Mouse (Mus musculus) heart, embryonic 14.5 days (tissue): ENCODE data around the gene 2310022B05Rik. TPM values are rescaled to one million over a fixed set of nuclear protein-coding genes. Genes with fewer than 3 reads are reported as not detected.
A peak's percentile ranks its signal among the peaks of the same experiment; 100 is the strongest.

Source experiments
- ATAC-seq: fragments of 200-750 bp; cut with Nextera tagmentation; 2 replicates; pipeline ENCODE4 v1.8.0; 2017; ENCODE audit warnings: low read depth, moderate TSS enrichment; ENCODE audit not compliant: insufficient number of reproducible peaks, insufficient read depth, low FRiP score
- H3K27ac ChIP-seq, 2 experiments: fragments of 200-500 bp in 1 of 2; fragments of 300-500 bp in 1 of 2; sonication (generic) in 1 of 2; replicated peaks in 1 of 2; 2 replicates each; pipeline ENCODE4 v1.5.1; 2012 to 2014; ENCODE audit warnings: low read depth in 2 of 2, low read length in 2 of 2, control low read depth in 1 of 2, mild to moderate bottlenecking in 1 of 2, mixed read lengths in 1 of 2; ENCODE audit not compliant: control insufficient read depth in 1 of 2, insufficient read depth in 1 of 2
- H3K27me3 ChIP-seq: fragments of 300-500 bp; sonication (generic); 2 replicates; pipeline ENCODE4 v1.6.1; 2014; ENCODE audit warnings: mild to moderate bottlenecking, low read length, control low read depth; ENCODE audit not compliant: control insufficient read depth, insufficient read depth
- H3K36me3 ChIP-seq: fragments of 300-500 bp; sonication (generic); 2 replicates; pipeline ENCODE4 v1.6.1; 2014; ENCODE audit warnings: mild to moderate bottlenecking, control low read depth, low read length, mixed read lengths; ENCODE audit not compliant: control insufficient read depth, insufficient read depth
- H3K4me1 ChIP-seq, 2 experiments: fragments of 200-500 bp in 1 of 2; fragments of 300-500 bp in 1 of 2; sonication (generic) in 1 of 2; 2 replicates each; pipeline ENCODE4 v1.6.1; 2012 to 2014; ENCODE audit warnings: low read length in 2 of 2, control low read depth in 1 of 2, mixed read lengths in 1 of 2; ENCODE audit not compliant: control insufficient read depth in 2 of 2, insufficient read depth in 2 of 2
- H3K4me2 ChIP-seq: fragments of 300-500 bp; sonication (generic); 2 replicates; pipeline ENCODE4 v1.6.1; 2014; ENCODE audit warnings: mild to moderate bottlenecking, low read length
- H3K4me3 ChIP-seq, 2 experiments: fragments of 200-500 bp in 1 of 2; fragments of 300-500 bp in 1 of 2; sonication (generic) in 1 of 2; 2 replicates each; pipeline ENCODE4 v1.5.1; 2012 to 2014; ENCODE audit warnings: low read length in 2 of 2, mild to moderate bottlenecking in 2 of 2, control low read depth in 1 of 2, low read depth in 1 of 2, moderate library complexity in 1 of 2; ENCODE audit not compliant: control insufficient read depth in 1 of 2, insufficient read depth in 1 of 2
- H3K9ac ChIP-seq: fragments of 300-500 bp; sonication (generic); 2 replicates; pipeline ENCODE4 v1.6.1; 2014; ENCODE audit warnings: mild to moderate bottlenecking, low read length
- H3K9me3 ChIP-seq: fragments of 300-500 bp; sonication (generic); 2 replicates; pipeline ENCODE4 v1.6.1; 2016; ENCODE audit warnings: low read length, control low read depth; ENCODE audit not compliant: control insufficient read depth
- WGBS: fragments of 180-500 bp; shearing (Covaris S2); extraction: QIAGEN DNeasy Blood & Tissue Kit; methylation state at CpG from one replicate; pipeline ENCODE4 v1.1.7; 2014; 5-methylcytosine and 5-hydroxymethylcytosine counted together
- polyA plus RNA-seq: library from polyadenylated mRNA; unstranded; fragments of >200 nt; fragmentation: Nextera tagmentation; extraction: Ambion mirVana; gene quantifications from 2 replicates; pipeline ENCODE4 v1.2.1, GENCODE M21; 2014

The 2310022B05Rik gene
- polyA plus RNA-seq, 1 experiment from 2014 or later, result 66.2 TPM

DNA sequence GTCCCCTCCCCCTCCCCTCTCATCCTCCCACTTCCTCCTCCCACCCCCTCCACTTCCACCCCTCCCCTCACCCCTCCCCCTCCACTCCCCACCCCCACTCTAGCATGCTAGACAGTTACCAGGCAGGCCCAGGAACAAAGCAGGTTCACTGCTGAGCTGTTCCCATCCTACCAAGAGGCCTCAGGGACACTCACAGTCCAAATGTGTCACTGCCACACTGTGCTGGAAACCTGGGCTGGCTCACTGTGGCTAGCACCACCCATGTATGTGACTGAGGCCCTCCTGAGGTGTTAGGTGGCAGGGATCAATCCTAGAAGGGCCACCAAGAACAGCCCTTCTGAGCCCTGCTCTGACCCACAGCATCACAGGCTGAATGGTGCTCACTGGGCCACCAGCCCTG lies 14.9 kb downstream of the 2310022B05Rik start:
- peaks cover 56 to 86% of the 10 kb centered on the region in 2 experiments for H3K4me1 ChIP-seq
- no peak overlapping the region for H3K4me2 ChIP-seq
- H3K9ac ChIP-seq, result peak overlapping the region; percentile 52; the same call in 1 of the 2 replicates
- H3K27me3 ChIP-seq, result no peaks in the 10 kb centered on the region
- H3K27ac ChIP-seq, result peak overlapping the region; percentile 20 to 65; a peak in 3 of 4 replicates
- peaks cover 45% of the 10 kb centered on the region for H3K36me3 ChIP-seq
- no peaks in the 10 kb centered on the region for H3K9me3 ChIP-seq
- ATAC-seq, result no peak
- no peak overlapping the region for H3K4me3 ChIP-seq

DNA sequence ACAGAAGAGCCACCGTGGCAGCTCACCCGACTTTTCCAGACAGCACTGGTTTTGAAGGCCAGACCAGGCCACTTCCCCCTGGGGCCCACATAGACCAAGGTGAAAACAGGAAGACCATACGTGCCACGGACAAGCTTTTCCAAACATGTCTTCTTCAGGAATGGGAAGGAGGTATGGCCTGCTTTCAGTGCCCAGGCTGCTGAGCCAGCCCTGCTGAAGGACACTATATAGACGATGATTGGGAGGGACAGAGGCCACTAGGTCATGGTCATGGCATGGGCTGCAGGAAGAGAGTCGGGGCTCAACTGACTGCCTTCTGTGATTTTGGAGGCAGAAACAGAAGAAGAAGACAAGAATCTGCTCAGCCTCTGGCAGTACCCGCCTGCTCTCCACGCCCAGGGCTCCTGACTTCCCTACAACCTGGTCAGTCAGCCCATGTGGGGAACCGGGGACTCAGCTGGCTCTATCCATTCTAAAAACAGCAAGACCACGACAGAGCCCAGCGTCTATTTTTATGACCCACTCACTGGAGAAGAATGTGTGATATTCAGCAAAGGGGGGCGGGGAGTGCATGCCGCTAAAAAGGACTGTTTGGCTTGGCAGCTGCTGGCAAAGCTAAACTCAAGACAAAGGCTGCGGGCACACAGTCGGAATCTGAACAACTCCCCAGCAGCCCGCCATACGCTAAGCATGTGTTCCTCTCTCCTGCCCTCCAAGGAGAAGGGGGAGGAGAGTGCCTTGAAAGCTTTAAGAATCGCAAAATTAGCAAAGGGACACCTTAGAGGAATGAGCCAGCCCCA lies 19.4 kb downstream of the 2310022B05Rik start:
- 9% methylated on average over 18 of the region's 18 CpGs for WGBS
- H3K27ac ChIP-seq, result peak overlapping the region; percentile 100
- peaks cover 45% of the 10 kb centered on the region for H3K36me3 ChIP-seq
- peak overlapping the region in 1 of 2 experiments; percentile 9; a peak in 1 of 4 replicates for H3K4me3 ChIP-seq
- H3K4me2 ChIP-seq, result peak overlapping the region; percentile 54
- no peaks in the 10 kb centered on the region for H3K27me3 ChIP-seq
- no peaks in the 10 kb centered on the region for H3K9me3 ChIP-seq
- peak; percentile 87 for ATAC-seq
- H3K9ac ChIP-seq, result peak overlapping the region; percentile 78
- H3K4me1 ChIP-seq, result peaks cover 50 to 68% of the 10 kb centered on the region in 2 experiments

DNA sequence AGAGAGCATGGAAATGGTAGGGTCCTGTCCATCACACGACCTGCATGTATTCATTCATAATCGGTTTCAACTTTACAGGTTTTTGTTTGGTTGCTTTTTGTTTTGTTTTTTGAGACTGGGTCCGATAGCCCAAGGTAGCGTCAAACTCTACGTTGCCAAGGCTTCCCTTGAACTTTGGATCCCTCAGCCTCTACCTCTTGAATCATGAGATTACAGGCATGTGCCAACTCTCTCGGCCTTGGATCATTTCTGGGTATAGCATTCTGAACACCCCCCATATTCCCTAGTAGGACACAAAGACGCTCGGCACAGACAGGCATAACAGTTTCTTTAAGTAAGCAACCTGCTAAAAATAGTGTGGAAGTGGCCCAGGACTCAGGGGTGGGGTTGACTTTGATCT lies 21.6 kb downstream of the 2310022B05Rik start:
- peak overlapping the region; percentile 26 to 100 for H3K27ac ChIP-seq
- no peak overlapping the region for H3K4me3 ChIP-seq
- H3K4me1 ChIP-seq, result peaks cover 46 to 53% of the 10 kb centered on the region in 2 experiments
- no peak overlapping the region; the same call in 1 of the 2 replicates for H3K9ac ChIP-seq
- H3K4me2 ChIP-seq, result no peak overlapping the region
- no peaks in the 10 kb centered on the region for H3K27me3 ChIP-seq
- WGBS, result 70% methylated on average over 8 of the region's 8 CpGs
- no peak for ATAC-seq
- no peaks in the 10 kb centered on the region for H3K9me3 ChIP-seq
- H3K36me3 ChIP-seq, result peaks cover 63% of the 10 kb centered on the region

DNA sequence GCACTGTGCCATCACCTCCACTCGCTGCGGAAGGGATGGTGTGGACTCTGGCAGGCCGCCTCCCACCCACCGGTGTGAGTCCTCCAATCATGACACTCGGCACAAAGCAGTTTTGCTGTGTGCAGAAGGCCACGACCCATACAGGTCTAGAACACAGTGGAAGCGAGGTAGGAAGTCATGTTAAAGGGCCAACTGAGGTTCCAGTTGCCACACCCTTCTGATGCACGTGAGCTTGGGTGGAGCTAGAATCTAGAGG lies 28.0 kb downstream of the 2310022B05Rik start:
- Histone ChIP-seq H3K36me3 (peaks cover 55% of the 10 kb centered on the region), H3K4me1 (peaks cover 24 to 31% of the 10 kb centered on the region in 2 experiments), H3K4me2 (no peak overlapping the region), H3K27me3 (no peaks in the 10 kb centered on the region), H3K9ac (no peak overlapping the region), H3K9me3 (no peaks in the 10 kb centered on the region), H3K27ac (no peak overlapping the region), H3K4me3 (no peak overlapping the region)
- WGBS, result 82% methylated on average over 8 of the region's 8 CpGs
- no peak for ATAC-seq

DNA sequence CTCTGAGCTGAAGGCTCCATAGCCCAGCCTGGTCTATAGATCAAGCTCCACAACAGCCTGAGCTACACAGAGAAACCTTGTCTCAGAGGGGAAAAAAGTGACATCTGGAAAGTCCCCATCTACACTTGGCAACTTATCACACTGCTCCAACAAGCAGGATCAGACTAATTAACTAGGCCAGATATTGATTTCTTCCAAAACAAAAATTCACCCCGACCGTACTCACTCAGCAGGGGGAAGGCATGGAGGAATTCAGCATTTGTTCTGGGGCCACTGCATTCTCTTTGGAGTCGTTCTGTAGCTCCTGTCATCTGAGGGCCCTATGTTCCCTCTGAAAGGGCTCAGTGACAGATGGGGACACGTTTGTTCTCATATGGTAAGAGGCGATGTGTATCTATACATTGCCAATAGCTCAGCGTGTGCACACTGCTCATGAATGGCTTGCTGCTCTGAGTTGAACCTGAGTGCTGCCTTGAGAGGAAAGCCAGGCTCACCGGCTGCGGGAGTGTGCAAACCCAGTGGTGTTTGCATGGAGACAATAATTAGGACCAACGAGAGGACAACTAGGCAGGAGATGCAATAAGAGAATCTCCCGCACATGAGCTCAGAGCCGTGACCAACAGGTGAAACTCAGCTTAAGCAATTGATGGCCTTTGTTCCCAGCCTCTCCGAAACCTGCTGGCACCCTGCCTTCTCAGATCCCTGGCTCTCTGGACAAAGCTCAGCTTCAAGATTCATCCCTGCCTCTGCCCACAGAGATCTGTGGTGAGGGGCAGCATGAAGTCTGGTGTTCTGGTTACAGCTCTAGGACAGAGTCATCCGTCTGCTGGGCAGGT lies 28.5 kb downstream of the 2310022B05Rik start:
- Histone ChIP-seq H3K9ac (no peak overlapping the region), H3K36me3 (peaks cover 50% of the 10 kb centered on the region), H3K27me3 (no peaks in the 10 kb centered on the region), H3K4me2 (no peak overlapping the region), H3K9me3 (no peaks in the 10 kb centered on the region), H3K4me3 (no peak overlapping the region), H3K27ac (no peak overlapping the region), H3K4me1 (peaks cover 24 to 31% of the 10 kb centered on the region in 2 experiments)
- 82% methylated on average over 13 of the region's 13 CpGs for WGBS
- no peak for ATAC-seq

DNA sequence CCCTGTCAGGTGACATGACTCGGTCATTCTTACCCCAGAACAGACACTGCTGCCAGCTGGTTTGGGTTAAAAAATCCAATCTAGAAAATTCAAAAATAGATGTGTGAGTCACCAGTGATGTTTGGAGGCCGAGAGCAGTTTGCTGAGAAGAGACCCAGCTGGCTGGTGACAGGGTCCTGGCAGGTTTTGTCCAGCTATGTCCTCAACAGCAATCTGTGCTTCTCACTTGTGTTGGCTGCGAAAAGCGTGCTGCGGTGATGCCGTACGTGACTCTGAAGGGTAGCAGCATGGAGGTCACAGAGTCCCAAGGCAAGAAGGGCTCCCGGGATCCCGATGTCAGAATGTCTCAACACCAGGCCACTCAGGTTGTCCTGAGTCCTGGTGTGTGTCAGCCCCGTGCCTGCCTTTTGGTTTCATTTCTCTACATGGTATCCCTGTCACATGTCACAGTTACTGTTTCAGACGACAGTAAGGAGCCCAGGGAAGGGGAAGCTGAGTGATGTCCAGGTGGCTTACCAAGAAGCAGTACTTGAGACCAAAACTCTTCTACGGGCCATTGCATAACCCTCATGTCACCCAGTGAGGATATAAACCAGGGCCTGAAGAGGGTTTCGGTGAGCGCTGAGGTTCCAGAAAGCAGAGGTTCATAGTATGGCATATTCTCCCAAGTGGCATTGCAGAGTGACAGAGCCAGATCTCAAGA lies 30.0 kb downstream of the 2310022B05Rik start:
- Histone ChIP-seq H3K9ac (peak overlapping the region; percentile 54), H3K4me3 (no peak overlapping the region), H3K4me1 (peaks cover 24 to 31% of the 10 kb centered on the region in 2 experiments), H3K27me3 (no peaks in the 10 kb centered on the region), H3K27ac (peak overlapping the region; percentile 83 to 91), H3K9me3 (no peaks in the 10 kb centered on the region), H3K4me2 (peak overlapping the region; percentile 3; the same call in 1 of the 2 replicates), H3K36me3 (peaks cover 35% of the 10 kb centered on the region)
- ATAC-seq, result peak; percentile 70
- WGBS, result 38% methylated on average over 14 of the region's 14 CpGs

DNA sequence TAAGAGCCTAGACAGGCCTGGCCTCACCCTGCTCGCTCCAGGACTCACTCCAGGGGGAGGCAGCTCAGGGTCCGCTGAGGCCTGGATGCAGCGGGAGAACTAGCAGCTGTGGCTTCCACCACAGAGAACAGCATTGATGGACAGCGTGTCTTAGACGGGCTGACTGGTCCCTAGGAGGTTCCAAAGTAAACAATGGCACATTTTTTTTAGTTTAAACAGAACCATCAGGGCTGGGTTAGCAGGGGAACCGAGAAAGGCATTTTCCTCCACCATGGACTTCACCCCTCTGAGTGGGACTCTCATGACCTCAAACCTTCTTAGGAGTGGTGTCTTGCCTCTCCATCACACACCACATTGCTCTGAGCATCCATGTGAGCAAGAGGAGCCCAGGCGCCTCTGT lies 31.2 kb downstream of the 2310022B05Rik start:
- H3K27ac ChIP-seq, result peak overlapping the region; percentile 83 to 91
- H3K4me2 ChIP-seq, result no peak overlapping the region
- 40% methylated on average over 7 of the region's 7 CpGs for WGBS
- no peak overlapping the region; the same call in 1 of the 2 replicates for H3K9ac ChIP-seq
- no peak overlapping the region for H3K4me3 ChIP-seq
- H3K9me3 ChIP-seq, result no peaks in the 10 kb centered on the region
- peaks cover 23% of the 10 kb centered on the region for H3K36me3 ChIP-seq
- no peak for ATAC-seq
- peaks cover 26 to 31% of the 10 kb centered on the region in 2 experiments for H3K4me1 ChIP-seq
- no peaks in the 10 kb centered on the region for H3K27me3 ChIP-seq
